Mouse (Mus musculus): ENCODE measurements at regions not wholly inside any gene's neighbourhood (a gene's known extent, or its start where the extent isn't known, plus 50 kb on each side); places are given as distances from the start of the nearest gene placed in this dataset.

- TF ChIP-seq EP300 (IDR thresholded peaks at IDR 0.05; ENCODE audit: insufficient read depth, low read depth, low read length) (no peak), CTCF (IDR thresholded peaks at IDR 0.05; ENCODE audit: low read depth, low read length) (no peak), POLR2A (IDR thresholded peaks at IDR 0.05; ENCODE audit: insufficient read depth, low read length) (no peak)
Observed at GRCm38 (mm10) chr3:54587127-54587995, 105.2 kb upstream of the Supt20 start.
